Mouse (Mus musculus) stomach, postnatal 0 days (tissue): ENCODE measurements around the gene Tomm6. TPM values are rescaled to one million over a fixed set of nuclear protein-coding genes. Genes with fewer than 3 reads are reported as not detected.

ENCODE experiments used
- ATAC-seq: fragments of 200-750 bp; cut with Nextera tagmentation; 2 replicates; pipeline ENCODE4 v1.8.0; 2017; ENCODE audit not compliant: low FRiP score, low TSS enrichment
- DNase-seq: peaks from one replicate; pipeline ENCODE4 v3.0.0-alpha.2; 2016; ENCODE audit warnings: low spot score
- H3K27ac ChIP-seq: fragments of 300-500 bp; sonication (generic); replicated peaks from 2 replicates; pipeline ENCODE4 v1.5.1; 2014; ENCODE audit warnings: mild to moderate bottlenecking, control low read depth
- H3K27me3 ChIP-seq: fragments of 300-500 bp; sonication (generic); 2 replicates; pipeline ENCODE4 v1.6.1; 2014; ENCODE audit warnings: low read length; ENCODE audit not compliant: control insufficient read depth, insufficient read depth
- H3K36me3 ChIP-seq: fragments of 300-500 bp; sonication (generic); 2 replicates; pipeline ENCODE4 v1.6.1; 2014; ENCODE audit warnings: low read length, mixed read lengths; ENCODE audit not compliant: control insufficient read depth, insufficient read depth
- H3K4me1 ChIP-seq: fragments of 300-500 bp; sonication (generic); replicated peaks from 2 replicates; pipeline ENCODE4 v1.6.1; 2014; ENCODE audit warnings: antibody characterized with exemption; ENCODE audit not compliant: control insufficient read depth, insufficient read depth
- H3K4me2 ChIP-seq: fragments of 300-500 bp; sonication (generic); replicated peaks from 2 replicates; pipeline ENCODE4 v1.6.1; 2014; ENCODE audit warnings: low read depth, mild to moderate bottlenecking, control low read depth, moderate library complexity
- H3K4me3 ChIP-seq: fragments of 300-500 bp; sonication (generic); 2 replicates; pipeline ENCODE4 v1.5.1; 2014; ENCODE audit warnings: low read depth, low read length, control low read depth
- H3K9ac ChIP-seq: fragments of 300-500 bp; sonication (generic); 2 replicates; pipeline ENCODE4 v1.6.1; 2014; ENCODE audit warnings: mild to moderate bottlenecking, low read length, control low read depth, mixed read lengths
- H3K9me3 ChIP-seq: fragments of 300-500 bp; sonication (generic); 2 replicates; pipeline ENCODE4 v1.6.1; 2016; ENCODE audit warnings: low read length; ENCODE audit not compliant: control insufficient read depth
- CTCF ChIP-seq: IDR thresholded peaks from 2 replicates; pipeline ENCODE4 v1.5.1; 2016; ENCODE audit warnings: antibody characterized with exemption, low read depth, mild to moderate bottlenecking, moderate library complexity
- EP300 ChIP-seq: optimal IDR thresholded peaks from 2 replicates; pipeline ENCODE3; 2016; ENCODE audit warnings: antibody characterized with exemption
- WGBS: fragments of 180-500 bp; shearing (Covaris S2); extraction: QIAGEN DNeasy Blood & Tissue Kit; methylation state at CpG from one replicate; pipeline ENCODE4 v1.1.7; 2014; 5-methylcytosine and 5-hydroxymethylcytosine counted together
- polyA plus RNA-seq: library from polyadenylated mRNA; unstranded; fragments of >200 nt; fragmentation: Nextera tagmentation; extraction: Ambion mirVana; gene quantifications from 2 replicates; pipeline ENCODE4 v1.2.1, GENCODE M21; 2015

Gene Tomm6
- polyA plus RNA-seq, 1 experiment from 2014 or later: 386 TPM

GRCm38 (mm10) chr17:47726566-47726965 is 38.4 kb upstream of the Tomm6 start, which contains the start of gene Pgc:
Pgc (plus strand) TSS chr17:47726842.
- no peaks in the 10 kb centered on the region for H3K9me3 ChIP-seq
- H3K4me2 ChIP-seq: peak within 1 kb of the TSS; percentile 17; the same call in 1 of the 2 replicates
- peak; percentile 87 for DNase-seq
- H3K36me3 ChIP-seq: no peaks in the 10 kb centered on the region
- no peaks in the 10 kb centered on the region for H3K27me3 ChIP-seq
- no peak for TF ChIP-seq CTCF
- TF ChIP-seq EP300: no peak
- 0 out of 2 replicates have a peak, but pooled peaks cover 3% of the 10 kb centered on the region for H3K4me1 ChIP-seq
- H3K27ac ChIP-seq: no peak within 1 kb of the TSS
- H3K4me3 ChIP-seq: peak within 1 kb of the TSS; percentile 6; the same call in 1 of the 2 replicates
- ATAC-seq: peak; percentile 72
- 59% methylated on average over 11 of the region's 11 CpGs for WGBS
- no peak within 1 kb of the TSS for H3K9ac ChIP-seq

GRCm38 (mm10) chr17:47721183-47721582 is 33.0 kb upstream of the Tomm6 start:
- H3K36me3 ChIP-seq: no peaks in the 10 kb centered on the region
- ATAC-seq: no peak
- H3K4me1 ChIP-seq: no peaks in the 10 kb centered on the region

GRCm38 (mm10) chr17:47715037-47715436 is 26.9 kb upstream of the Tomm6 start:
- Histone ChIP-seq H3K9me3 (no peaks in the 10 kb centered on the region), H3K4me1 (no peaks in the 10 kb centered on the region), H3K4me3 (no peak overlapping the region), H3K4me2 (no peak overlapping the region), H3K27ac (no peak overlapping the region), H3K27me3 (no peaks in the 10 kb centered on the region), H3K9ac (no peak overlapping the region), H3K36me3 (no peaks in the 10 kb centered on the region)
- no peak for ATAC-seq
- WGBS: 52% methylated on average over 3 of the region's 3 CpGs
- TF ChIP-seq CTCF (no peak), EP300 (no peak)
- DNase-seq: no peak

More at GRCm38 (mm10) chr17:47721183-47721582, 33.0 kb upstream of the Tomm6 start:
- no peak overlapping the region for H3K4me3 ChIP-seq
- WGBS: 76% methylated on average over 4 of the region's 4 CpGs
- H3K27me3 ChIP-seq: no peaks in the 10 kb centered on the region
- H3K27ac ChIP-seq: no peak overlapping the region
- DNase-seq: no peak
- no peak overlapping the region for H3K4me2 ChIP-seq
- no peaks in the 10 kb centered on the region for H3K9me3 ChIP-seq
- no peak overlapping the region for H3K9ac ChIP-seq
- no peak for TF ChIP-seq EP300
- no peak for TF ChIP-seq CTCF

GRCm38 (mm10) chr17:47712889-47713571 is 24.8 kb upstream of the Tomm6 start:
- 58% methylated on average over 13 of the region's 22 CpGs for WGBS
- no peak overlapping the region for H3K4me3 ChIP-seq

GRCm38 (mm10) chr17:47711883-47712282 is 23.7 kb upstream of the Tomm6 start:
- peak; percentile 54 for DNase-seq
- WGBS: 50% methylated on average over 6 of the region's 6 CpGs
- H3K27me3 ChIP-seq: no peaks in the 10 kb centered on the region
- H3K4me1 ChIP-seq: no peaks in the 10 kb centered on the region
- ATAC-seq: peak; percentile 24; the same call in 1 of the 2 replicates
- H3K9me3 ChIP-seq: no peaks in the 10 kb centered on the region
- no peaks in the 10 kb centered on the region for H3K36me3 ChIP-seq
- H3K4me2 ChIP-seq: no peak overlapping the region
- H3K27ac ChIP-seq: no peak overlapping the region
- H3K4me3 ChIP-seq: no peak overlapping the region
- no peak overlapping the region for H3K9ac ChIP-seq
- TF ChIP-seq EP300: no peak
- no peak for TF ChIP-seq CTCF

More at GRCm38 (mm10) chr17:47712889-47713571, 24.8 kb upstream of the Tomm6 start:
- Histone ChIP-seq H3K4me1 (no peaks in the 10 kb centered on the region), H3K36me3 (no peaks in the 10 kb centered on the region), H3K27ac (no peak overlapping the region), H3K4me2 (no peak overlapping the region), H3K9me3 (no peaks in the 10 kb centered on the region), H3K9ac (no peak overlapping the region), H3K27me3 (no peaks in the 10 kb centered on the region)
- TF ChIP-seq CTCF (no peak), EP300 (no peak)
- no peak for ATAC-seq
- DNase-seq: no peak

GRCm38 (mm10) chr17:47710036-47710435 is 21.9 kb upstream of the Tomm6 start:
- Histone ChIP-seq H3K4me2 (no peak overlapping the region), H3K27me3 (no peaks in the 10 kb centered on the region), H3K4me3 (no peak overlapping the region), H3K27ac (no peak overlapping the region), H3K9ac (no peak overlapping the region), H3K36me3 (no peaks in the 10 kb centered on the region), H3K4me1 (no peaks in the 10 kb centered on the region), H3K9me3 (no peaks in the 10 kb centered on the region)
- ATAC-seq: no peak
- 58% methylated on average over 3 of the region's 3 CpGs for WGBS
- DNase-seq: peak; percentile 46
- no peak for TF ChIP-seq EP300
- TF ChIP-seq CTCF: no peak
